Mouse (Mus musculus) 3134 (cell line): ENCODE measurements around the gene Tbc1d10c.

ENCODE experiments used
- DNase-seq: peaks from one replicate; pipeline ENCODE4 v3.0.0-alpha.2; 2011; ENCODE audit warnings: low spot score; ENCODE audit not compliant: insufficient read length; ENCODE audit errors: extremely low read depth

Tbc1d10c gene

GRCm38 (mm10) chr19:4193129-4193528 lies 2.0 kb upstream of the Tbc1d10c start:
- DNase-seq, result no peak

DNA sequence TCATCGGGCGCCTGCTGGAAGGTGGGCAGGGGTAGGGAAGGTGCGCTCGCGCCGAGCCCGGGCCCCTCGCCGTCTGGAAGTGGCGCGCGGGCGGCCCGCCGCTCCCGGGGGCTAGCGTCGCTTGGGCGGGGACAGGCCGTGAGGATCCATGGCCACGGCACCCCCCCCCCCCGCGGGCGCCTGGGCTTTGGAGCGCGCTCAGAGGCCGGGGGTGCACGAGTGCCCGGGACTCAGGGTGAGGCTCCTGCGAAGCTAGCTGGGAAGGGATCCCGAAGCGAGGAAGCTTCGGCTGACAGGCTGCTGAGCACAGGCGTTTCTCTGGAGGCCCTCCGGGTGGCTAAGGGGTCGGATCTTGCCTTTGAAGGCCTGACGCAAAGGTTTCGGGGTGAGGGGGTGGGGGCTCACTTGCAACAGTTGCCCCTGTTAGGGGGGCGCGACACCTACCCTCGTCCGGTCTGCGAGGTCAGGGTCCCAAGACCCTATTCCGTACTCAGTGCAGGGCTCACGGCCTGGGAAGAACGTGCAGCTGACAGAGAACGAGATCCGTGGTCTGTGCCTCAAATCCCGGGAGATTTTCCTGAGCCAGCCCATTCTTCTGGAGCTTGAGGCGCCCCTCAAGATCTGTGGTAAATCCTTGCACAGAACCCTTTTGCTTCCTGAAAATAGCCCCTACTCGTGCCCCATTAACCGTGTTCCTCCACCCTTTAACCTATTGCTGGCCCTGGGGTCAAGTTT lies 1.3 kb upstream of the Tbc1d10c start:
- DNase-seq, result no peak

DNA sequence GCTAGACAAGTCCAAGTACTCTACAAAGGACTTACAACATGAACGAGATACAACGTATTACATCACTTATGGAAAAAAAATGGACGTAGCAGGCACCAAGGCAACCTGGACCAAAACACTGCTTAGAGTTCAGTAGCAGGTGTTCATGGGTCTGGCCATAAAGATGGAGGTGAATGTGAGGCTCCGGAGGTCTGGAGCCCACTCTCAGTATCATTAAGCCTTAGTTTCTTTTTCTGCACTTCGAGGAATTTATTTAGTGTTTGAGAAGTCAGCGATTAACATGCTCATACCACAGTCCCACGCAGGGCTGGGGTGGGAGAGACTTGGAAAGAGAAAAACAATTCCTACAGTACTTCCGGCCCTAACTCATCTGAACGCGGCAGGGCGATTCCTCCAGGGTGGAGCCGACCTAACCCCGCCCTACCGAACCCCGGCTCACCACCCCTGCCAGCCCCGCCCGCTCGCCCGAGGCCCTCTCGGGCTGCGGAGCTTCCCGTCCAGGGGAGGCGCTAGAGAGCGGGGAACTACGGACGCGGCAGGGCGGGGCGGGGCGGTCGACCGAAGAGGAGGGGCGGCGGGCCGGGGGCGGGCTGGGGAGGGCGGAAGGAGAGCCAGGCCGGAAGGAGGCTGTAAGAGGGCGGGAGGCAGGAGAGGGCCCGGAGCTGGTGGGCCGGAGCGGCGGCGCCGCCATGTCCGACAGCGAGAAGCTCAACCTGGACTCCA lies 605 bp upstream of the Tbc1d10c start, which contains the start of gene Ppp1ca:
Ppp1ca (plus strand) TSS at position 538 of the 723 bp plus-strand sequence.
- peak; percentile 89 for DNase-seq

GRCm38 (mm10) chr19:4189051-4189620 lies 1.9 kb downstream of the Tbc1d10c start:
- no peak for DNase-seq

GRCm38 (mm10) chr19:4187303-4187702 lies 3.8 kb downstream of the Tbc1d10c start:
- no peak for DNase-seq

DNA sequence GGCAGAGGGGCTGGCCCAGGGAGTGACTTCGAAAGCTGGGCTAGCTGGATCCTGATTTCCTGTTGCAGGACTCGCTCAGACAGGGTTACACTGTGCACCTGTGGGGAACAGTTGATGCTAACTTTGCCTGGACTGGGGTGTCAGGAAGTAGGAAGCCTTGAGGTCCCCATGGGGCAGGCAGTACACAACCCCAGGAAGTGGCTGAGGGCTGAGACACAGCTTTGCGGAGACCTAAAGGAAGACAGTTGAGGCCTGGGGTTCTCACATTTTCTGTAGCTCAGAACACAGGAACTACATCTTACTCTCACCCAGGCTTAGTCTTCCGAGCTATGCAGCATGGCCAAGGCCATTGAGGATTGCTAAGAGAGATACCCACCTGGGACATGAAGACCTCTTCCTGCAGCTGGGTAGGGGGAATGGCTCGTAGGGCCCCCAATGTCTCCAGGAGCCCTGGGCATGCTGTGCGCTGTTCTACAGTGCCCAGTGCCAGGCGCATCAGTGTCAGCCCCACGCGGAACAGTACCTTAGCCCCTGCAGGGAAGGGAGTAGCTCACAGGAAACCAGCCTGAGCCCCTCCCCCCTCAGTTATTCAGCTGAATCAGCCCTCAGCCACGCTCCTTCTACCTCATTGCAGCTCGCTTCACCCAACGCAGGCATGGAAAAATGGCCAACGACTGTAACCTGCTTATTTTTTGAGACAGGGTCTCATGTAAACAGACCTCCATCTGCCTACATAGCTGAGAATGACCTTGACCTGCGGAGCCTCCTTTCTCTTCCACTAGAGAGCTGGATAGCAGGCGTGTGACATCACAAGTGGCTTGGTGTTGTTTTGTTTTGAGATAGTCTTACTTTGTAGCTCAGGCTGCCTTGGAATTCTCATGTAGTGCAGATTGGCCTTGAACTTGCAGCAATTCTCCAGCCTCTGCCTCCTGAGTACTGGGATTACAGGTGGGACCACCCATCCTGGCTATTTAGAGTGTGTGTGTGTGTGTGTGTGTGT lies 5.8 kb downstream of the Tbc1d10c start:
- no peak for DNase-seq

DNA sequence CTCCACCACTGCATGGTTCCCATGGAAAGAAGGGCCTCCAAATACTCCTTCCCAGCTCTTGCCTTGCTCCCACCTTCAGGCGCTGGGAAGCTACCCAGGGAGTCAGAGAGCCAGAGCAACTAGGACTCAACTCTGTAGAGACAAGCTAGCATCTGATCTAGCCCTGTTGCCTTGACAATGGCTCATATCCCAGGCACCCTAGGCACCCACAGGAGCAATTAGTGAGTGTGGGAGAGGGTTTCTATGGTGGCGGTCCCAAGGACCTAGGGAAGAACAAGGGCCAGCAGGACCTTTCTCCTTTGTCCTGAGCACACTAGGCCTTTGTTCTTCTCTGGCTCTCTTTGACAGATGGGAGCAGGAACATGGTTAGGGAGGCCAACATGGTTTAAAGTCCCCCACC lies 7.4 kb downstream of the Tbc1d10c start:
- DNase-seq, result no peak

DNA sequence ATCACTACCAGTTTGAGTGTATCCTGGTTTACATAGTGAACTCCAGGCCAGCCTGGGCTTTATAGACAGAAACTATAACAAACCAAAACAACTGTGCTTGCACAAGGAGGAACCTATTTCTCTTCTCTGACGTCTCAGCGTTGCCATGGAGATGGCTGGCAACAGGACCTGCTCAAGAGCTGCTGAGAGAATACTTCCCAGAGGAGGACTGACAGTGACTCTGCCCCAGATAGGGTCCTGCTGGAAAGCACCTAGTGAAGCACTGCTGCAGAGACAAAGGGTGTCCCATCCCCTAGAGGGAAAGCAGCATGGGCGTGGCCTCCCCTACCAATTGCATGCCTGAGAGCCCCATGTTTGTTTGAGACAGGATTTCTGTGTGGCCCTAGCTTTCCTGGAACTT lies 9.2 kb downstream of the Tbc1d10c start:
- DNase-seq, result no peak

DNA sequence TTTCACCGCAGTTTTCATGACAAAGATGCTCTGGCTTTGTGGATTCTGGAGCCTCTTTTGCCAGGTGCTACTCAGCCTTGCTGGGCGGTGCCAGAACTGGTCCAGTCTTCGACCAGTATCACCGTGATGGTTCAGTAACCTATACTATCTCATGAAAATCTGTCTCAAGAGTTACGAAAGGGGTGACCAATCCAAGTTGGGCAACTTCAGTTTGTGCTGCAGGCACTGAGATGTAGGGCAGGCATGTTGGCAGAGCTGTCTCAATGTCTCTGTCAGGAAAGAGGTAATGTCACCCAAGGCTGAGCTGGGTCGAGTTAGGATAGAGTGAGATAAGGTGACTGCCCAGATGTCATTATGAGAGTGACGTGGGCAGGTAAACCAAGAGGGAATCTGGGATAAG lies 10.7 kb downstream of the Tbc1d10c start:
- DNase-seq, result no peak

DNA sequence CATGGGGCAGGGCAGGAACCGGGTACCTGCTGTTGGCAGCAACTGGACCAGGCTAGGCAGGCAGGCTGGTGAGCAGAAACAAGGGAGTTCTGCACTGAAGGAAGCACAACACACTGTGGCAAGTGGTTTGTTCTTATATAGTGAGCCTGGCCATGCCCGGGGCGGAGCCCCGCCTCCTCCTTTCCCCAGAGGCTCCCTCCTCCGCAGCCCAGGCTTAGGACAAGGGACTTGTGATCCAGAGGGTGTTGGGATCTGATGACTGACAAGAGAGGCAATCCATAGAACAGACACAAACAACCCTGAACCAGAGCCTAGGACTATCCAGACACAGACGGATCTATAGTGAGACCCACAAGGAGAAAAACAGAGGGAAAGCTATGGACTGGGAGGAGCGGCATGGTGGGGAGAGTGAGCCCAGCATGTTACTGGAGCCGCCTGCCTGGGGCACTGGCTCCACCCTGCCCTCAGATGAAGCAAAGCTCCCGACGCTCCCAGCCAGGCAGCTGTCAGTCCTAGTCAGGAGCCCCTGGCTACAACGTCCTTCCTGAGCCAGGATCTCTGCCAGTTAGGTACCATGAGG lies 15.6 kb downstream of the Tbc1d10c start, which contains the start of gene Carns1:
Carns1 (minus strand) TSS at position 112 of the 580 bp plus-strand sequence.
- peak; percentile 80 for DNase-seq

DNA sequence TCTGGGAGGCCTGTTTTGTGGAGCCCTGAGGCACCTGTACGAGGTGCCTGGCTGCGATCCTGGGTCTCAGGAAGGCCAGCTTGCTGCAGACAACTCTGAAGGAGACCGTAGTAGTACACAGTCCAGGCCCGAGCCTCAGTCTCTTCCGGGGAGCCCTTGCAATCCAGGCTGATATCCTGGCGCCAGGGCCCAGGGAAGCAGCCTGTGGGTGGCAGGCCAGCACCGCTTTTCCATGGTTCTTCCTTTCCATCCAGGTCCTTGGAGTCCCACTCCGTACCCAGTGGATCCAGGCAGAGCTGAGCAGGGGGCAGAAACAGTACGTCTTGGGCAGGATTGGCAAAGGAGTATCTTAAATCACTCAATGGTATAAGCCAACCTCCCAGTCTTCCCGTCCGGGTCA lies 18.2 kb downstream of the Tbc1d10c start:
- DNase-seq, result no peak

DNA sequence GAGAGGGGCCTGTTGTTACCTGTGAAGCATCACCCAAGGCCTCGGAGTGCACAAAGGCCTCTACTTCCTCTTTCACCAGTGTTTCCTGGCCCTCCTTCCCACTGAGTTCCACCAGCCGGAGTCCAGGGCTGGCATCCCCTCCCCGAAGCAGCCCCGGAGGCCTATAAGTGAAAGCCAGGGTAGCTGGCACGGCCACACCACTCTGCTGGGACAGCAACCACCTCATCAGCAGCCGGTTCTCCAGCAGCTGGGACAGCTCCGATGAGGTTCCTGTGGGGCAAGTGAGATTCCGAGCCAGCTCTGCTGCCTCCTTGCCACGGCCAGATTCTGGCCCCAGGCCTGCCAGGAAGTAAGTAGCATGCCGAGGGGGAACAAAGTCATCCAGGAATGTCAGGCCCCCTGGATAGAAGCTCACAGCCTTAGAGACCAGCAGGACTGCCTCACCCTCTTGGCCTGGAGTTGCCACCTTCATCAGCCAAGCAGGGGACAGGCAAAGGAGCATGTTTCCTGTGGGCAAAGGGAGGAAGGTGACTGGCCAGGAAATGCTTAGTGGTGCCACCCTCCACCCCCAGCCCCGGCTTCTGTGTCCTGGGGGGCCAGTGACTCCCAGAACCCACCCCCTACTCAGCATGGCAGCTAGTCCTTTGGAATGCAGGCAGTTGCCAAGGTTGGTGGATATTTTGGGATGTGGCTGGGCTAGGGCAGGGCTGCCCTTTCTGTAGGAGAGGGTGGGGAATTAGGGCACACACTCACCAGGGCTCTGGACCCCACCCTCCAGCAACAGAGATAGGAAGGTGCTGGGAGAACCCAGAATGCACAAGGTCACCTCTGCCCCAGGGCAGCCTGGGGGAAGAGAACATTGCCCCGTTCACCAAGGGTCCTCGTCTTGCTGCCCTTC lies 19.4 kb downstream of the Tbc1d10c start:
- DNase-seq, result peak; percentile 73

GRCm38 (mm10) chr19:4170723-4171392 lies 20.2 kb downstream of the Tbc1d10c start:
- no peak for DNase-seq

- DNase-seq, result no peak
Observed at GRCm38 (mm10) chr19:4169810-4170209, 21.3 kb downstream of the Tbc1d10c start.

- DNase-seq, result peak; percentile 99
Observed at GRCm38 (mm10) chr19:4169378-4169784, 21.7 kb downstream of the Tbc1d10c start.

DNA sequence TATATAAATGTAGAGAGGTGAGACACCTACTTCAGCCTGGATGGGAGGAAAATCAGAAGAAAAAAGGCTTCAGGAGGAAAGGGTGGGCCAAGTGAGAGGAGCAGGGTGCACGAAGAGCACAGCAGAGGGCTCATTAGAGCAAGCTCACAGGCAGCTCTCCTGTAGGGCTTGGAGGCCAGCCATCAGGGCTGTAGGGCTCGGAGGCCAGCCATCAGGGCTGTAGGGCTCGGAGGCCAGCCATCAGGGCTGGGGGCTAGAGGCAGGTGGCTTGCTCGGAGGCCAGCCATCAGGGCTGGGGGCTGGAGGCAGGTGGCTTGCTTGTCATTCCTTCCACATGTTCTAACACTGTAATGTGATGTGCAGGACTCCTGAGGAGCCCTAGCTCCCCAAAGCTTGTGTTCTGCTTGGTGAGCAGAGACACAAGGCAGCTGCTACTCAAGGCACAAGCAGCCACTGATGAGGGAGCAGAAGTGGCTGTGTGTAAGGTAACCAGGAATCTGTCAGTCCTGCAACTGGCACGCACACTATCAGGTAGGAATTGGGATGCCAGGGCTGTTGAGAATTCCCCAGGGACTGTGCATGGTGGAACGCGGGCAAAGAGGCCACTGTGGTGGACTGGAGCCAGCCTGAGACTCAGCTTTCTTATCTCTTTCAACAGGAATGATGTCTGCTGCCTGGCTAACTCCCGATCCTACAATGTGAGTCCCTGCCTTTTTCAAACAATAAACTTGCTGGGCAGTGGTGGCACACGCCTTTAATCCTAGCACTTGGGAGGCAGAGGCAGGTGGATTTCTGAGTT lies 24.2 kb downstream of the Tbc1d10c start:
- DNase-seq, result no peak

DNA sequence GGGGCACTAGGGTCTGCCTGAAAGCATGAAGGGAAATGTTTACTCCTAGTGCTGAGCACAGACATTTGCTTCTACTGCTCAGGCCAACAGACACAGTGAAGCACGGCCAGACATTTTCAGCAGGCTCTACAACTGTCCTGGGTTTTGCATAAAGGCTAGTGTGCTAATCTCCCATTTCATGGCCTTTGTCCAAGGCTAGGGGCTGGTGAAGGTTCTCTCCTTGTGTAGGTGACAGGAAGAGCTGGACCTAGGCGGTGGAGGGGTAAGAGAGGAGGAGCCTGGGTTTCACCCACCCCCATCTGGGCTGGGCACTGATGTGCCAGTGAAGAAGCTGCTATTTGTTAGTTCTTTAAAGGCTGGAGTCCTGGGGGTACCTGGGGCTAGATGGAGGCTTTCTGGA lies 26.4 kb downstream of the Tbc1d10c start:
- DNase-seq, result no peak

DNA sequence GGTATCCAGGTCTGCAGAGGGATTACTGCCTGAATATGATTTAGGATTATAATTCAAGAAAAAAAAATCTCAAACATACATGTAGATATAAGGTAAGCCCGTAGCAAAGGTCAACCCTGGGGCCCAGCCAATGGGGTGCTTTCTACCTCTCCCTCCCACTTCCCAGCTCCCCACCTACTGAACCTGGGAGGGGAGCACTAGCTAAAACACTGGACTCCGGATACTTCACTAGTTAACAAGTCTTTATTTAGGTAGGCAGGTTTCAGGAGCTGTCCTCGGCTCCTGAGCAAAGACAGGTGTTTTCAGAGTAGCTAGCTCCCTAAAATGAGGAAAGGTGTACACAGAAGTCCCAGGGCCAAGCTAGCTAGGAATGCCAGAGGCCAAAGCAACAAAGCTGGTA lies 27.0 kb downstream of the Tbc1d10c start:
- no peak for DNase-seq
